Mouse (Mus musculus): ENCODE measurements around the gene Dhx33. TPM values are rescaled to one million over a fixed set of nuclear protein-coding genes. Genes with fewer than 3 reads are reported as not detected.

The Dhx33 gene
- total and polyA plus RNA-seq, 2 experiments from 2014 or later = 9.7 to 26.7 TPM

- Histone ChIP-seq H3K9me3 (ENCODE audit: low read length) (no peaks in the 10 kb centered on the region), H3K4me3 (ENCODE audit: low read depth, low read length) (peak overlapping the region; percentile 92), H3K4me2 (ENCODE audit: low read depth) (peak overlapping the region; percentile 81), H3K4me1 (ENCODE audit: insufficient read depth) (peaks cover 8% of the 10 kb centered on the region), H3K27me3 (ENCODE audit: insufficient read depth, low read length) (no peaks in the 10 kb centered on the region), H3K9ac (peak overlapping the region; percentile 53), H3K27ac (ENCODE audit: low read depth, low read length) (peak overlapping the region; percentile 90), H3K36me3 (ENCODE audit: insufficient read depth) (peaks cover 30% of the 10 kb centered on the region)
- ATAC-seq = peak; percentile 34
- DNase-seq = no peak
- peak; percentile 52 for TF ChIP-seq CTCF (IDR thresholded peaks at IDR 0.05; ENCODE audit: low read depth)
- 15% methylated on average over 24 of the region's 24 CpGs for WGBS
These were observed 33.4 kb downstream of the Dhx33 start for GRCm38 (mm10) chr11:70970560-70971540.

- Histone ChIP-seq H3K4me3 (ENCODE audit: low read depth, low read length) (peak within 1 kb of the TSS; percentile 92), H3K9ac (peak within 1 kb of the TSS; percentile 78), H3K9me3 (ENCODE audit: low read length) (no peaks in the 10 kb centered on the region), H3K27me3 (ENCODE audit: insufficient read depth, low read length) (no peaks in the 10 kb centered on the region), H3K36me3 (ENCODE audit: insufficient read depth) (peaks cover 29% of the 10 kb centered on the region), H3K4me1 (ENCODE audit: insufficient read depth) (peaks cover 8% of the 10 kb centered on the region), H3K4me2 (ENCODE audit: low read depth) (peak within 1 kb of the TSS; percentile 81), H3K27ac (ENCODE audit: low read depth, low read length) (peak within 1 kb of the TSS; percentile 90)
- DNase-seq (peak; percentile 98), ATAC-seq (peak; percentile 98)
- no peak for TF ChIP-seq CTCF (IDR thresholded peaks at IDR 0.05; ENCODE audit: low read depth)
- under 1% methylated on average over 43 of the region's 43 CpGs for WGBS
These were observed 34.2 kb downstream of the Dhx33 start, which contains the start of the genes Nup88 and Rpain for GRCm38 (mm10) chr11:70969821-70970559. TSS of gene Nup88 (minus strand) at chr11:70969973. TSS of gene Rpain (plus strand) at chr11:70970213.

GRCm38 (mm10) chr11:70969271-70969794 is 34.9 kb downstream of the Dhx33 start:
- H3K27ac ChIP-seq (ENCODE audit: low read depth, low read length) = peak overlapping the region; percentile 90
- peak overlapping the region; percentile 78 for H3K9ac ChIP-seq
- peak overlapping the region; percentile 72 for H3K4me2 ChIP-seq (ENCODE audit: low read depth)
- no peaks in the 10 kb centered on the region for H3K9me3 ChIP-seq (ENCODE audit: low read length)
- TF ChIP-seq CTCF (IDR thresholded peaks at IDR 0.05; ENCODE audit: low read depth) = no peak
- no peaks in the 10 kb centered on the region for H3K27me3 ChIP-seq (ENCODE audit: insufficient read depth, low read length)
- peaks cover 29% of the 10 kb centered on the region for H3K36me3 ChIP-seq (ENCODE audit: insufficient read depth)
- under 1% methylated on average over 25 of the region's 25 CpGs for WGBS
- no peak for DNase-seq
- peaks cover 8% of the 10 kb centered on the region for H3K4me1 ChIP-seq (ENCODE audit: insufficient read depth)
- peak overlapping the region; percentile 92 for H3K4me3 ChIP-seq (ENCODE audit: low read depth, low read length)
- peak; percentile 4; the same call in 1 of the 2 replicates for ATAC-seq

- Histone ChIP-seq H3K27me3 (ENCODE audit: insufficient read depth, low read length) (no peaks in the 10 kb centered on the region), H3K4me1 (ENCODE audit: insufficient read depth) (peaks cover 8% of the 10 kb centered on the region), H3K4me2 (ENCODE audit: low read depth) (no peak overlapping the region), H3K9me3 (ENCODE audit: low read length) (no peaks in the 10 kb centered on the region), H3K27ac (ENCODE audit: low read depth, low read length) (no peak overlapping the region), H3K4me3 (ENCODE audit: low read depth, low read length) (no peak overlapping the region), H3K9ac (no peak overlapping the region), H3K36me3 (ENCODE audit: insufficient read depth) (peaks cover 61% of the 10 kb centered on the region)
- DNase-seq (no peak), ATAC-seq (no peak)
- WGBS = 74% methylated on average over 4 of the region's 4 CpGs
- no peak for TF ChIP-seq CTCF (IDR thresholded peaks at IDR 0.05; ENCODE audit: low read depth)
These were observed 39.9 kb downstream of the Dhx33 start for GRCm38 (mm10) chr11:70964222-70964907.

- H3K4me3 ChIP-seq (ENCODE audit: low read depth, low read length) = no peak overlapping the region
- H3K9ac ChIP-seq = no peak overlapping the region
- H3K27ac ChIP-seq (ENCODE audit: low read depth, low read length) = no peak overlapping the region
- DNase-seq (no peak), ATAC-seq (no peak)
- H3K4me1 ChIP-seq (ENCODE audit: insufficient read depth) = no peaks in the 10 kb centered on the region
- 90% methylated on average over 5 of the region's 5 CpGs for WGBS
- no peak for TF ChIP-seq CTCF (IDR thresholded peaks at IDR 0.05; ENCODE audit: low read depth)
- H3K4me2 ChIP-seq (ENCODE audit: low read depth) = no peak overlapping the region
- H3K9me3 ChIP-seq (ENCODE audit: low read length) = no peaks in the 10 kb centered on the region
- peaks cover 83% of the 10 kb centered on the region for H3K36me3 ChIP-seq (ENCODE audit: insufficient read depth)
- H3K27me3 ChIP-seq (ENCODE audit: insufficient read depth, low read length) = no peaks in the 10 kb centered on the region
These were observed 43.3 kb downstream of the Dhx33 start for GRCm38 (mm10) chr11:70960786-70961554.

- no peaks in the 10 kb centered on the region for H3K27me3 ChIP-seq (ENCODE audit: insufficient read depth, low read length)
- no peak for TF ChIP-seq CTCF (IDR thresholded peaks at IDR 0.05; ENCODE audit: low read depth)
- no peak for DNase-seq
- H3K4me1 ChIP-seq (ENCODE audit: insufficient read depth) = no peaks in the 10 kb centered on the region
- H3K4me3 ChIP-seq (ENCODE audit: low read depth, low read length) = no peak overlapping the region
- ATAC-seq = no peak
- no peak overlapping the region for H3K27ac ChIP-seq (ENCODE audit: low read depth, low read length)
- H3K9me3 ChIP-seq (ENCODE audit: low read length) = no peaks in the 10 kb centered on the region
- peaks cover 85% of the 10 kb centered on the region for H3K36me3 ChIP-seq (ENCODE audit: insufficient read depth)
- no peak overlapping the region for H3K4me2 ChIP-seq (ENCODE audit: low read depth)
- H3K9ac ChIP-seq = no peak overlapping the region
- WGBS = 93% methylated on average over 4 of the region's 4 CpGs
These were observed 49.5 kb downstream of the Dhx33 start for GRCm38 (mm10) chr11:70954711-70955110.
